Mouse (Mus musculus) ES-E14 (cell line): ENCODE results near the gene Tmprss9. TPM values are rescaled to one million over a fixed set of nuclear protein-coding genes. Genes with fewer than 3 reads are reported as not detected.

ENCODE experiments used
- DNase-seq: peaks from one replicate; pipeline ENCODE4 v3.0.0-alpha.2; 2013; ENCODE audit warnings: low read depth, low spot score
- H3K27ac ChIP-seq: 2 replicates; pipeline ENCODE4 v1.5.1; 2012; ENCODE audit warnings: low read depth, mild to moderate bottlenecking, low read length, moderate library complexity, mixed read lengths; ENCODE audit not compliant: poor library complexity, insufficient read depth, severe bottlenecking
- H3K36me3 ChIP-seq: 2 replicates; pipeline ENCODE4 v1.6.1; 2012; ENCODE audit warnings: mild to moderate bottlenecking, low read length, moderate library complexity, mixed read lengths; ENCODE audit not compliant: control insufficient read depth, poor library complexity, insufficient read depth, severe bottlenecking
- H3K4me1 ChIP-seq, 2 experiments: fragments of 150-350 bp in 1 of 2; sonication (generic) in 1 of 2; 2 replicates each; pipeline ENCODE4 v1.6.1; 2012; ENCODE audit warnings: low read length in 2 of 2, mild to moderate bottlenecking in 1 of 2, mixed read lengths in 1 of 2; ENCODE audit not compliant: control insufficient read depth in 2 of 2, insufficient read depth in 2 of 2, poor library complexity in 1 of 2
- H3K4me3 ChIP-seq, 2 experiments: fragments of 150-350 bp in 1 of 2; sonication (generic) in 1 of 2; 2 replicates each; pipeline ENCODE4 v1.5.1; 2012; ENCODE audit warnings: low read length in 2 of 2, low read depth in 1 of 2, mild to moderate bottlenecking in 1 of 2, mixed read lengths in 1 of 2; ENCODE audit not compliant: insufficient read depth in 1 of 2, poor library complexity in 1 of 2, severe bottlenecking in 1 of 2
- H3K9ac ChIP-seq: 2 replicates; pipeline ENCODE4 v1.6.1; 2012; ENCODE audit warnings: low read depth, mild to moderate bottlenecking, low read length, mixed read lengths; ENCODE audit not compliant: poor library complexity, insufficient read depth, severe bottlenecking
- H3K9me3 ChIP-seq: fragments of 150-350 bp; sonication (generic); 2 replicates; pipeline ENCODE4 v1.6.1; 2012; ENCODE audit warnings: low read depth, mild to moderate bottlenecking, low read length; ENCODE audit not compliant: control insufficient read depth, insufficient read depth
- CHD2 ChIP-seq: IDR thresholded peaks from 2 replicates; pipeline ENCODE4 v1.6.1; 2014; ENCODE audit warnings: mild to moderate bottlenecking, low read depth, low read length, inconsistent platforms
- HCFC1 ChIP-seq: IDR thresholded peaks from 2 replicates; pipeline ENCODE4 v1.6.1; 2012; ENCODE audit warnings: low read length, inconsistent platforms, borderline replicate concordance; ENCODE audit not compliant: insufficient read depth
- MAFK ChIP-seq: IDR thresholded peaks from 2 replicates; pipeline ENCODE4 v1.6.1; 2014; ENCODE audit warnings: mild to moderate bottlenecking, low read depth, low read length, inconsistent platforms; ENCODE audit not compliant: insufficient read depth
- ZC3H11A ChIP-seq: IDR thresholded peaks from 2 replicates; pipeline ENCODE4 v1.6.1; 2012; ENCODE audit warnings: low read depth, mild to moderate bottlenecking, inconsistent platforms, low read length, borderline replicate concordance
- ZNF384 ChIP-seq: IDR thresholded peaks from 2 replicates; pipeline ENCODE4 v1.6.1; 2012; ENCODE audit warnings: low read depth, low read length, inconsistent platforms
- in situ Hi-C, 2 experiments: fragments of 600-800 bp; cut with MboI; formaldehyde crosslinking; loops; one replicate each; pipeline ENCODE4 v1.15.1; 2025; ENCODE audit warnings: low sequenced_read_pairs in 2 of 2, inconsistent platforms in 1 of 2; ENCODE audit not compliant: unreplicated experiment in 2 of 2
- total RNA-seq: library from RNA; depleted of rRNA; stranded (reverse); fragments of 300-350 nt; gene quantifications from 2 replicates; pipeline ENCODE4 v1.2.3, GENCODE M21; 2012

Tmprss9 gene
- total RNA-seq, 1 experiment = not detected

- H3K27ac ChIP-seq = no peak overlapping the region
- peaks cover 10% of the 10 kb centered on the region; the same call in 1 of the 2 replicates for H3K36me3 ChIP-seq
- peak overlapping the region; percentile 27 for H3K9ac ChIP-seq
- no peaks in the 10 kb centered on the region for H3K9me3 ChIP-seq
- no peak for TF ChIP-seq ZNF384
- no peak for TF ChIP-seq CHD2
- no peak for TF ChIP-seq MAFK
- no peak for TF ChIP-seq ZC3H11A
- TF ChIP-seq HCFC1 = no peak
- no peak for DNase-seq
- in situ Hi-C loops = no loop called here
- peaks cover 7 to 48% of the 10 kb centered on the region in 2 experiments for H3K4me1 ChIP-seq
- peak overlapping the region; percentile 44 to 85 for H3K4me3 ChIP-seq
These were observed 60.0 kb downstream of the Tmprss9 start for GRCm38 (mm10) chr10:80931695-80932094.

GRCm38 (mm10) chr10:80932206-80932605 lies 60.6 kb downstream of the Tmprss9 start:
- H3K27ac ChIP-seq = no peak overlapping the region
- in situ Hi-C loops = no loop called here

DNA sequence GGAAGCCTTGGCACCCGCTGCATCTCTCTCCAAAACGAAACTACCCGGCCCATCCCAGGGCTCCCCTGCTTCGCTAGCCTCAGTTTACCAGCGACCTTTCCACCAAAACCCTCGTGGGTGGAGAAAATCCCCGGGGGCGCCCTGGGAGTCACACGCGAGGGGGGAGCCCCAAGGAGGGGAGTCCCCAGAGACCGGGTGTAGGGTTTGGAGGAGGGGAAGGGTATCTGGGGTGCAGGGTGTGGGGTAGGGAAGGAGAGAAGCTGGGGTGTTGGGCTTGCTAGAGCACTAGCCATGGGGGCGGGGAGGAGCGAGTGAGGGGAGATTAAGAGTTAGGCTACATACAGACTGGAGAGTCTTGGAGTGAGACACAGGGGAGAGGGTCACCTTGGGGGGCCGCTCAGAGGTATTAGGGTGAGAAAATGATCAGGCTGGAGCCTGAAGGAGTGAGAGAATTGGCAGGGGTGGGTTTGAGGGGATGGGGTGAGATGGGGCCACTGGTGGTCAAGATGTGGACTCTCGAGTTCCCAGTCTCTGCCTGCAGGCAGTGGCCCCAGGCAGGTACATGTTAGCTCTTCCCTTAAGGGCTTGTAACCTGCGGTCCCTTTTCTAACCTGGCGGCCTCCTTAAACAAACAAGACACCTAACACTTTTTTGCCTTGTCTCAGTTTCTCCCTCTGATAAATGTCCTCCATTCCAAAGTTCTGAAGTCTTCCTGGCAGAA lies 61.2 kb downstream of the Tmprss9 start:
- H3K4me3 ChIP-seq = peak overlapping the region; percentile 16 to 85; a peak in 2 of 4 replicates
- no peak overlapping the region; the same call in 1 of the 2 replicates for H3K27ac ChIP-seq
- TF ChIP-seq MAFK = no peak
- TF ChIP-seq CHD2 = no peak
- no peak for TF ChIP-seq ZC3H11A
- no peak for TF ChIP-seq ZNF384
- TF ChIP-seq HCFC1 = no peak
- H3K4me1 ChIP-seq = peaks cover 12 to 55% of the 10 kb centered on the region in 2 experiments
- in situ Hi-C loops = no loop called here
- H3K9me3 ChIP-seq = no peaks in the 10 kb centered on the region
- H3K9ac ChIP-seq = peak overlapping the region; percentile 28; the same call in 1 of the 2 replicates
- no peak for DNase-seq
- H3K36me3 ChIP-seq = peaks cover 10% of the 10 kb centered on the region; the same call in 1 of the 2 replicates

More at GRCm38 (mm10) chr10:80932206-80932605, 60.6 kb downstream of the Tmprss9 start:
- H3K4me3 ChIP-seq = peak overlapping the region in 1 of 2 experiments; percentile 85; a peak in 3 of 4 replicates
- DNase-seq = no peak
- peaks cover 10% of the 10 kb centered on the region; the same call in 1 of the 2 replicates for H3K36me3 ChIP-seq
- H3K9me3 ChIP-seq = no peaks in the 10 kb centered on the region
- TF ChIP-seq ZC3H11A = no peak
- TF ChIP-seq MAFK = no peak
- no peak for TF ChIP-seq ZNF384
- no peak for TF ChIP-seq CHD2
- TF ChIP-seq HCFC1 = no peak
- H3K4me1 ChIP-seq = peaks cover 10 to 49% of the 10 kb centered on the region in 2 experiments
- peak overlapping the region; percentile 27; the same call in 1 of the 2 replicates for H3K9ac ChIP-seq

GRCm38 (mm10) chr10:80933421-80933979 lies 61.9 kb downstream of the Tmprss9 start:
- DNase-seq = no peak
- in situ Hi-C loops = no loop called here
- H3K4me1 ChIP-seq = peaks cover 14 to 56% of the 10 kb centered on the region in 2 experiments
- peaks cover 10% of the 10 kb centered on the region; the same call in 1 of the 2 replicates for H3K36me3 ChIP-seq
- H3K9me3 ChIP-seq = no peaks in the 10 kb centered on the region
- TF ChIP-seq MAFK (peak; percentile 71; the same call in 1 of the 2 replicates), ZNF384 (no peak)
- H3K4me3 ChIP-seq = peak overlapping the region in 1 of 2 experiments; percentile 16; a peak in 2 of 4 replicates
- no peak overlapping the region for H3K9ac ChIP-seq
- no peak overlapping the region for H3K27ac ChIP-seq
